Mouse (Mus musculus): ENCODE data around the gene Tac1.
"Not testable (repeated sequence)": the region's sequence is repeated elsewhere in the genome, so short reads cannot be mapped to it uniquely, and the experiment has no call there.

Tac1 gene

DNA sequence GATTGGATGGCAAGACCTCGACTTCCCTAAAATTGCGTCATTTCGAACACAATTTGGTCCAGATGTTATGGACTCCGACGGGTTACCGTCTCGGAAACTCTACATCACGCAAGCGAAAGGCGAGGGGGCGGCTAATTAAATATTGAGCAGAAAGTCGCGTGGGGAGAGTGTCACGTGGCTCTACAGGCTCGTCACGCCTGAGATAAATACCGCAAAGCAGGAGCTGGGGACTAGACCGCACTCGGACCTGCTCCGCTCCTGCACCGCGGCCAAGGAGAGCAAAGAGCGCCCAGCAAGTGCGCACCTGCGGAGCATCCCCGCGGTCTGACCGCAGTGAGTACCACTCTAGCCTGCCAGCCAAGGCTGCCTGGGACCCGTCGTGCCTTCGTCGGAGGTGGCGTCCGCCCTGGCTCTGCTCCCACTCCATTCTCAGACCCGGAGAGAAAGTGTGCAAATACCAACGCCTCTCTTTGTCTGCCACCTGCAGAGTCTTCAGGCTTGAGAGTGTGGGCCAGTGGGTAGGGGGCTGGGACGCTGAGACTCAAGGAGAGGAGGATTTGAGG, at the start of gene Tac1:
Gene Tac1, plus strand, starts transcription at position 51 of the 563 bp plus-strand sequence.
- DNase-seq (ENCODE audit: low spot score in 2 of 2), result no peak

DNA sequence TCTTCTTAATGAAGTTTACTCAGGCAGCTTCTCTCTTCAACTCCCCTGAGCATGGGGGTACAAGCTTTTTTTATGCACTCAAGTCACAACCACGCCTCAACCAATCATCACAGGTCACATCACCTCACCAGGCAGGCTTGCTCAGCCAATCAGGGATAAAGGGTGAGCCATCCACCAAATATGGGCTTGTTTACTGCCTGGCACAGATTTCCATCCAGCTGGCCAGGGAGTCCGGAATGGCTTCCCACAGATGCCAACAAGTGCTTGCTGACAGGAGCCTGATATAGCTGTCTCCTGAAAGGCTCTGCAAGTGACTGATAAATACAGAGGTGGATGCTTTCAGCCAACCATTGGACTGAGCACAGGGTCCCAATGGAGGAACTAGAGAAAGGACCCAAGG, 11.2 kb upstream of the Tac1 start:
- not testable (repeated sequence) for DNase-seq (ENCODE audit: low spot score in 2 of 2)

DNA sequence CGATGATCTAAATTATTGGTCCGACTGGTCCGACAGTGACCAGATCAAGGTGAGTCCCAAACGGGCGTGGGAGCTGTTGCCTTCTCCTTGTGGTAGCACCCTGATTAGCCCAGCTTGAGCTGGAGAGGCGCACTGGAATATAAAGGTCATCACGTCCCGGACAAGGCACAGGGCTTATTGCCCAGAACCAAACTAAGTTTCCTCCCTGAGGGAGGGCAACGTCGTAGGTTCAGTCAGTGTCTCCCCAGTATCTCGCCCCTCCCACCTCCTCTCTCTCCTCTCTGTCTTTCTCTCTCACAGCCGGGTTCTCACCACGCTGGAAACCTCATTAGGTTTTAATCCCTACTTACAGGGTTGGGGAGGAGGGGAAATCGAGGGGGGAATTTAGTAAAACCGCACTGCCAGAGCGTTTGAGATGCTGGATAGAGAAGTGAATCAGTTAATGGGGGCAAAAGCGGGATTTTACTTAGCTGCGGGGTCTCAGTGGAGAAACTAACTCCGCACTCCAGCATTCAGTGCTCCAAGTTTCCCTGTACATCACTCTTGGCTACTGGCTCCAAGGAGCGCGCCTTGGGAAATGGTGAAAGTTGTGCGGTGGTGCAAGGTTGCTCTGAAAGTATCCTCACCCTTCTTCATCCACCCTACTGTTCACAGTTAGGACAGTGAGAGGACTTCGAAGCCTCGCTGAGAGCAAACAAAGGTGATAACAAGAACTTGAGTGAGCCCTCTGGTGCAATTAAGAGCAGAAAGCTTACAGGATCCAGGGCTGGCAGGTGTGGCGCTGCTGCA, 1.2 kb downstream of the Tac1 start:
- DNase-seq (ENCODE audit: low spot score in 2 of 2), result no peak

DNA sequence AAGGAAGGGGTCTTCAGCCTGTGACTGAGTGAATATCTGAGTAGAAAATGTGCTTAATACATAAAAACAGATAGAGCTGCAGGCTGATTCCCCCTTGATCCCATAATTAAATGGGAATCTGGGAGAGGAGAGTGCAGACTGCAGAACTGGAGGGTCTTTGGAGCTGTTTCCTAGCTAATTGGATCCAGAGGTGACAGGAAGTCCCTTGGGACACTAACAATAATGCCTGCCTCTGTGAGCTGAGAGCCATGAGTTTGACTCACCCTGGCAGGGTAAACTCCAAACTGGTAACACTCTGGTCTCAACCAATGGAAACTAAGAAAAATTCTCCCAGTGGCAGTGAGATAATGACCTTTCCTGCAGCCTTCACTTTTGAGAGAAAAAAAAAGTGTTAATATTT, 3.5 kb downstream of the Tac1 start:
- DNase-seq (ENCODE audit: low spot score in 2 of 2), result no peak

DNA sequence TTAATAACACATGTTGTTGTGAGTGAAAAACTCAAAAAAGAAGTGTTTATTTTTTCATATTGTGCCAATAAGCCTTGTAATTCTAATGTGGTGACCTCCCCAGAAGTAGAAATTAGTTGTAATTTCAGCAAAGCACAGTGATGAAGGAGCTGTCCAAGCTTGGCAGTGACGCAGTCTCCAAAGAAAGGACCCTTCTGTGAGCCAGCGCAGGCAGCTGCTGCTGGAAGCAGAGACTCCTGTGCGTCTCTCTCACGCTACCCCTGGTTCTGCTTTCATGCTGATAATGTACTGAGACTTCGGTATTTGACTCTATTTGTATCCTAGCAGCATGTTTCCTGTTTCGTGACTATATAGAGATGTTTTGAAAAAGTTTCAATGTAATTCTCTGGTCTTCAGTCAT, 7.8 kb downstream of the Tac1 start:
- DNase-seq (ENCODE audit: low spot score in 2 of 2), result no peak

DNA sequence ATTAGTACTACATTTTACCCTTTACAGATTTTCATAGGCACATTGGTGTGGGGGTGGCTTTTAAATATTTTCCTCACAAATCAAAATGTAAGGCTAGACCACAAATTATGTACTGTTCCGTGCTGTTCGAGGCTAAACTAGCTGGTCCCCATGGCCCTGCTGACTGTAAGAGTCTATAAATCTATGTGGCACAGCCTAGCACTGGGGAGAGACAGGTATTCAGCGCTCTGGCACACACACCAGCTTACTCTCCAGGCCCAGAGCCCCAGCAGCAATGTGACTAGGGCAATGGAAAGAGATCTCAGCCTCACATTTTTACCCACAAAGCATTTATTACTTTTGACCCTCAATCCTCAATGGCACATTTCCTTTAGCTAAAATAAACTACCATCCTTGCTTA, 9.9 kb downstream of the Tac1 start:
- DNase-seq (ENCODE audit: low spot score in 2 of 2), result no peak

DNA sequence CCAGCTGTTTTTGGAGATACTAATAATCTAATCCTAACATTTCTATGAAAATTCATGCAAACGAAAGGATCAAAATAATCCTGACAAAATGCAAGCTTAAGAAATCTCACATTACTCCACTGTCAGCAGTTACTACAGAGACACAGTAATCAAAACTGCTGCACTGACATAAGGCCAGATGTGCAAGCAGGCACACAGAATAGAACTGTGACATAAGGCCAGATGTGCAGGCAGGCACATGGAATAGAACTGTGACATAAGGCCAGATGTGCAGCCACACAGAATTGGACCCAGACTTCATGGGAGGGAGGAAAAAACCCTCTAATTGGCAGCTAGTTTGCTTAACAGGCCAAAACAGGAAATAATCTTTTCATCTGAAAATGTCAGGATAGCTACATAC, 16.5 kb downstream of the Tac1 start:
- DNase-seq (ENCODE audit: low spot score in 2 of 2), result no peak

DNA sequence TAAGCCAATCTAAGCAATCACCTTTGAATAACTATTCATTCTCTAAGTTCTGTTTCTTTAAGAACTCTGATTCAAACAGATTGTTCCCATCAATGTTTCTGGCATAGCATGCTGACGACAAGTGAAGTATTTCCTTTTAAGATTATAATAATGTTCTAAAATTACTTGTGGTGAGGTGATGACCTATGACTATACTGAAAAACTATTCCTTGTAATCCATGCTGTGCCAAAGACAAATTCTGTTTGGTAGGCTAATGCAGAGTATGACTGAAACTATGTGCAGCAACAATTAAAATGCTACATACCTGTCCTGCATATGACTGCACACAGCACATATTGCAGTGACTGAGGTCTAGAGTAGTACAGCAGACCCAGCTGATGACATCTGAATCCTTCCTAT, 23.4 kb downstream of the Tac1 start:
- DNase-seq (ENCODE audit: low spot score in 2 of 2), result no peak

DNA sequence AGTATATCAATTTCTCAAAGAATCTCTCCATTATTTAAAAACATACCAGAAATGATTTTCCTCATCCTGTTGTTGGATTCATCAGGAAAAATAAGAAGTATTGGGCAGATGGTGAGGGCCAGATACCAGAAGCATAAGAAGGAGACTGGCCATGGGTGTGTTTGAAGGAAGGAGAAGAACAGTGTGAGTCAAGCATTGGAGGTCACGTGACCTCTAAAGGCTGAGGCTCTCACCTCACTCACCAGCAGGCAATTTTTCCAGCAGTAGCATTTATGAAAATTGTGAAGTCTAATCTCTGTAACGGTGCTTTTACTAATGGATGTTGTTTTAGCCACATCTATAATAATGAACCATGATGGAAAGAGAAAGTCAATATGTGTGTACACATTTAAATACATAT, 39.8 kb downstream of the Tac1 start:
- no peak for DNase-seq (ENCODE audit: low spot score in 2 of 2)

DNA sequence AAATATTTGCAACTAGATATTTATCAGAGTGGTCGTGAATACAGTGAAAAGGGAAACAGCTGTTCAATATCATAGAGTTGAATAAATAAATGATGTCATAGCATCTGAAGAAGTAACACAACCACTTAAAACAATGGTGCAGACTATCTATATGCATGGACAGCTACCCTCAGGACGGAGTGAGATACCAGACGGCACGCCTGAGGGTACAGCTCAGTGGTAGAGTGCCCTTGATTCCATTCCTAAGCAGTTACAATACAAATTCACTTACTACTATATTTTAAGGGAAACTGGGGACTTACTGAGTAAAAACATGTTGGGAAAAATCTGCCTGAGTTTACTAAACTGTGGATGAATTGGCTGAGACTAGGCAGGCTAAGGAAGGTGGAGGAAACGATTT, 43.7 kb downstream of the Tac1 start:
- DNase-seq (ENCODE audit: low spot score in 2 of 2), result no peak

DNA sequence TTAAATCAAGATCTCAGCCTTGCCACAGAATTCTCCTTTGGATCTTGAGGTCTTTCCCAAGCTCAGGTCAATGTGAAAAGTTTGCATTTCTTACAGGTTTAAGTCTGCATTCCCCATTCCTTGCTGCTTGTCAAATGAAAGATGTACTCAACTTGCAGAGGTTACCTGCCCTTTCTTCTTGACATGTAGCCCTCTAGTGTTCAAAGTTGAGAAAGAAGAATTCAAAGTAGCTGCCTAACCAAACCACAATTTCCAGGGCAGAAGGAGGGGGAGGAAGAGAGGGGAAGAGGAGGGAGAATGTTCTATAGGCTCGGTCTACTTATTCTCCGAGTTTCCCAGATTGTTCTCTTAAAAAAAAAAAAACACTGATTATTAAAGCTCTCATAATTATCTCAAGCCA, 45.5 kb downstream of the Tac1 start:
- no peak for DNase-seq (ENCODE audit: low spot score in 2 of 2)

DNA sequence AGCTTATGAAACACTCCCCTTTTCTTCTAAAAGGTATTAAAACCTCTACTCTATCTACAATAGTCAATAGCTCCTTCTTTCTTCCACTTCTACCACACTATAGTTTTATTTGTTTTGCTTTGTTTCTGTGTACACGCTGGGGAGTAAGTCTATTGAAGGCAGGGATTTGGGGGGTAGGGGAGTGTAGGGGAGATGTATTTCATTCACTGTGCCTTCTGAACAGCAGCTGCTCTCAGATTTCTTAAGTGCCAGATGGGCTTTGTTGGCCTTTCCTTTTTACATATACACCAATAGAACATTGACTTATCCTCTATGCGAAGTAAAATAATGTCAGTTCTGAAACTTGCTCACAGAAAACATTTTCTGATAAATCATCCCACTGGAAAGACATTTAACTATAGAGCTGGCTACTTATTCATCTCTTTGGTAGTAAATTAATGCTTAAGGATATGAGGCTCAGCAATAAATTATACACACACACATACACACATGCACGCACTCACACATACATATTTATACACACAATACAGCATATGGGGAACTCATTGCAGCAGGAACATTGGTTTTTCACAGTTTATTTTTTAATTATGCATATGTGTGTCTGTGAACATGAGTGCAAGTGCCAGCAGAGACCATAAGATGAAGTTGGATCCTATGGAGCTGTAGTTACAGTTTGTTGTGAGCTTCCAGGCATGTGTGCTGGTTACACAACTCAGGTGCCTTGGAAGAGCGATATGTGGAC, 46.8 kb downstream of the Tac1 start:
- no peak for DNase-seq (ENCODE audit: low spot score in 2 of 2)

DNA sequence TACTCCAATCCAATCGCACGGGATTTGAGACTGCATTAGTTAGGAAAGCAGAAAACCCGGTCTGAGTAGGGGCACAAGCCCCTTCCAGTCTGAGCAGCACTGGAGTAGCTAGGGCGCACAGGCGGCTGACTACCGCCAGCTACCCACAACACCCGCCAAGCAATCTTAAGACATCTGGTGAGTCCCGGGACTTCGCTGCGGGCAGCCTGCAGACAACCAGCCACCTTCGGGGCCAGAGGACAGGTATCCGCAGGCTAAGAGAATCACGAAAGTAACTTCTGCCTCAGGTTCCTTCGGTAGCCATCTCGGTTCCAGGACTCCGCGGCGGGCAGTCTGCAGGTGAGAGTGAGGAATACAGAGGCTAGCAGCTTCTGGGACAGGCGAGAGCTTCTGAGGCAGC, 59.0 kb downstream of the Tac1 start:
- not testable (repeated sequence) for DNase-seq (ENCODE audit: low spot score in 2 of 2)

Data from spleen, postnatal 10 days (tissue).